Mouse (Mus musculus) small intestine, adult 2 months (tissue): Measurements from ENCODE around the gene Fhod1. TPM values are rescaled to one million over a fixed set of nuclear protein-coding genes. Genes with fewer than 3 reads are reported as not detected.
A peak's percentile ranks its signal among the peaks of the same experiment; 100 is the strongest.
"Not testable (repeated sequence)": the region's sequence is repeated elsewhere in the genome, so short reads cannot be mapped to it uniquely, and the experiment has no call there.

Experiments used
- H3K27ac ChIP-seq: fragments of 200-500 bp; 2 replicates; pipeline ENCODE4 v1.5.1; 2012; ENCODE audit warnings: low read depth, low read length, control low read depth, inconsistent platforms; ENCODE audit not compliant: insufficient read depth
- H3K27me3 ChIP-seq: fragments of 200-500 bp; 2 replicates; pipeline ENCODE4 v1.6.1; 2012; ENCODE audit warnings: mild to moderate bottlenecking, moderate library complexity, low read length, inconsistent platforms; ENCODE audit not compliant: control insufficient read depth, insufficient read depth
- H3K36me3 ChIP-seq: fragments of 200-500 bp; 2 replicates; pipeline ENCODE4 v1.6.1; 2012; ENCODE audit warnings: mild to moderate bottlenecking, low read length, control low read depth, inconsistent platforms; ENCODE audit not compliant: control insufficient read depth, insufficient read depth
- H3K4me1 ChIP-seq: fragments of 200-500 bp; 2 replicates; pipeline ENCODE4 v1.6.1; 2012; ENCODE audit warnings: low read length, inconsistent platforms, mixed read lengths; ENCODE audit not compliant: control insufficient read depth, insufficient read depth, insufficient read length
- H3K4me3 ChIP-seq: fragments of 200-500 bp; 2 replicates; pipeline ENCODE4 v1.5.1; 2012; ENCODE audit warnings: low read depth, mild to moderate bottlenecking, control low read depth, inconsistent platforms, low read length, moderate library complexity
- CTCF ChIP-seq: fragments of 200-500 bp; IDR thresholded peaks from 2 replicates; pipeline ENCODE4 v1.5.1; 2012; ENCODE audit warnings: low read depth, mild to moderate bottlenecking, control low read depth, inconsistent platforms, low read length, moderate library complexity, mixed read lengths; ENCODE audit not compliant: insufficient replicate concordance, insufficient read length; ENCODE audit errors: extremely low read depth
- POLR2A ChIP-seq: fragments of 200-500 bp; IDR thresholded peaks from 2 replicates; pipeline ENCODE4 v1.6.1; 2012; ENCODE audit warnings: low read depth, mild to moderate bottlenecking, control low read depth, inconsistent platforms, low read length, moderate library complexity
- WGBS: fragments of 180-500 bp; shearing (Covaris S2); methylation state at CpG from one replicate; pipeline ENCODE4 v1.1.7; 2018; 5-methylcytosine and 5-hydroxymethylcytosine counted together
- polyA plus RNA-seq: library from polyadenylated mRNA; depleted of rRNA; stranded (reverse); fragments of >200 nt; gene quantifications from 2 replicates; pipeline ENCODE4 v1.2.3, GENCODE M21; 2012

Fhod1 gene
- polyA plus RNA-seq, 1 experiment, result 19.6 TPM

GRCm38 (mm10) chr8:105297511-105298192 is 50.1 kb downstream of the Fhod1 start, which contains the start of gene E2f4:
Gene E2f4 (plus strand): TSS chr8:105297663.
- Histone ChIP-seq H3K27ac (peak within 1 kb of the TSS; percentile 28; the same call in 1 of the 2 replicates), H3K4me1 (peaks cover 12% of the 10 kb centered on the region), H3K4me3 (peak within 1 kb of the TSS; percentile 94), H3K27me3 (no peaks in the 10 kb centered on the region), H3K36me3 (peaks cover 24% of the 10 kb centered on the region)
- WGBS, result under 1% methylated on average over 58 of the region's 58 CpGs
- peak; percentile 87 for TF ChIP-seq POLR2A
- no peak for TF ChIP-seq CTCF

- Histone ChIP-seq H3K27ac (no peak within 1 kb of the TSS), H3K4me3 (peak within 1 kb of the TSS; percentile 20), H3K36me3 (peaks cover 12% of the 10 kb centered on the region), H3K27me3 (no peaks in the 10 kb centered on the region), H3K4me1 (peaks cover 12% of the 10 kb centered on the region)
- WGBS, result 65% methylated on average over 11 of the region's 11 CpGs
- no peak for TF ChIP-seq CTCF
These were observed 51.7 kb downstream of the Fhod1 start, which contains the start of gene Exoc3l for GRCm38 (mm10) chr8:105295895-105296573. Gene Exoc3l (minus strand): TSS chr8:105296101.

- WGBS, result 71% methylated on average over 11 of the region's 11 CpGs
- H3K27me3 ChIP-seq, result no peaks in the 10 kb centered on the region; the same call in 1 of the 2 replicates
- H3K4me3 ChIP-seq, result peak overlapping the region; percentile 20
These were observed 52.5 kb downstream of the Fhod1 start for GRCm38 (mm10) chr8:105295256-105295655.

GRCm38 (mm10) chr8:105294776-105295175 is 53.0 kb downstream of the Fhod1 start:
- Histone ChIP-seq H3K27ac (no peak overlapping the region), H3K4me1 (peaks cover 21% of the 10 kb centered on the region), H3K4me3 (no peak overlapping the region), H3K36me3 (peaks cover 2% of the 10 kb centered on the region), H3K27me3 (no peaks in the 10 kb centered on the region; the same call in 1 of the 2 replicates)
- 69% methylated on average over 9 of the region's 9 CpGs for WGBS
- TF ChIP-seq CTCF (no peak), POLR2A (no peak)

More at GRCm38 (mm10) chr8:105295256-105295655, 52.5 kb downstream of the Fhod1 start:
- TF ChIP-seq POLR2A, result no peak
- TF ChIP-seq CTCF, result no peak
- H3K27ac ChIP-seq, result no peak overlapping the region
- H3K36me3 ChIP-seq, result peaks cover 6% of the 10 kb centered on the region
- H3K4me1 ChIP-seq, result peaks cover 18% of the 10 kb centered on the region

GRCm38 (mm10) chr8:105293405-105293804 is 54.3 kb downstream of the Fhod1 start:
- H3K4me1 ChIP-seq, result peaks cover 17% of the 10 kb centered on the region
- no peak overlapping the region for H3K4me3 ChIP-seq
- TF ChIP-seq CTCF (no peak), POLR2A (no peak)
- WGBS, result 84% methylated on average over 19 of the region's 19 CpGs
- H3K27me3 ChIP-seq, result no peaks in the 10 kb centered on the region; the same call in 1 of the 2 replicates
- H3K36me3 ChIP-seq, result no peaks in the 10 kb centered on the region
- no peak overlapping the region for H3K27ac ChIP-seq

- H3K4me1 ChIP-seq, result peaks cover 15% of the 10 kb centered on the region
- no peak overlapping the region for H3K4me3 ChIP-seq
- WGBS, result 87% methylated on average over 7 of the region's 7 CpGs
- TF ChIP-seq POLR2A, result no peak
- TF ChIP-seq CTCF, result no peak
- H3K27me3 ChIP-seq, result no peaks in the 10 kb centered on the region; the same call in 1 of the 2 replicates
- no peaks in the 10 kb centered on the region for H3K36me3 ChIP-seq
- H3K27ac ChIP-seq, result no peak overlapping the region
These were observed 55.3 kb downstream of the Fhod1 start for GRCm38 (mm10) chr8:105292471-105292870.

GRCm38 (mm10) chr8:105291802-105292201 is 56.0 kb downstream of the Fhod1 start:
- H3K27me3 ChIP-seq, H3K27ac ChIP-seq, H3K36me3 ChIP-seq, H3K4me3 ChIP-seq: not testable (repeated sequence)
- 59% methylated on average over 3 of the region's 3 CpGs for WGBS
- H3K4me1 ChIP-seq, result peaks cover 15% of the 10 kb centered on the region

GRCm38 (mm10) chr8:105291364-105291763 is 56.4 kb downstream of the Fhod1 start:
- H3K4me3 ChIP-seq, H3K36me3 ChIP-seq, H3K27ac ChIP-seq, H3K27me3 ChIP-seq: not testable (repeated sequence)
- 61% methylated on average over 8 of the region's 8 CpGs for WGBS
- H3K4me1 ChIP-seq, result peaks cover 15% of the 10 kb centered on the region
